Mouse (Mus musculus): Measurements from ENCODE around the gene Rprm. TPM values are rescaled to one million over a fixed set of nuclear protein-coding genes. Genes with fewer than 3 reads are reported as not detected.

Gene Rprm
- polyA plus RNA-seq, 1 experiment: not detected

- Histone ChIP-seq H3K36me3 (replicated peaks; ENCODE audit: low read length) (no peaks in the 10 kb centered on the region), H3K4me3 (replicated peaks) (peak overlapping the region; percentile 73), H3K4me1 (peaks cover 14% of the 10 kb centered on the region), H3K9me3 (no peaks in the 10 kb centered on the region), H3K27me3 (replicated peaks) (peaks cover 31% of the 10 kb centered on the region)
- TF ChIP-seq FLI1 (IDR thresholded peaks at IDR 0.05; ENCODE audit: low read length) (no peak), GATA1 (IDR thresholded peaks at IDR 0.05; ENCODE audit: borderline replicate concordance, low read length) (no peak)
Measured at GRCm38 (mm10) chr2:54083861-54084736, 1.3 kb downstream of the Rprm start.

GRCm38 (mm10) chr2:54078961-54079360 is 6.4 kb downstream of the Rprm start:
- no peaks in the 10 kb centered on the region for H3K4me1 ChIP-seq
- no peak overlapping the region for H3K4me3 ChIP-seq (replicated peaks)
- no peaks in the 10 kb centered on the region for H3K9me3 ChIP-seq
- peaks cover 6% of the 10 kb centered on the region for H3K27me3 ChIP-seq (replicated peaks)
- H3K36me3 ChIP-seq (replicated peaks; ENCODE audit: low read length): no peaks in the 10 kb centered on the region
- TF ChIP-seq FLI1 (IDR thresholded peaks at IDR 0.05; ENCODE audit: low read length) (no peak), GATA1 (IDR thresholded peaks at IDR 0.05; ENCODE audit: borderline replicate concordance, low read length) (no peak)

- H3K4me3 ChIP-seq (replicated peaks): no peak overlapping the region
- no peaks in the 10 kb centered on the region for H3K9me3 ChIP-seq
- no peak for TF ChIP-seq FLI1 (IDR thresholded peaks at IDR 0.05; ENCODE audit: low read length)
- no peak for TF ChIP-seq GATA1 (IDR thresholded peaks at IDR 0.05; ENCODE audit: borderline replicate concordance, low read length)
- H3K36me3 ChIP-seq (replicated peaks; ENCODE audit: low read length): no peaks in the 10 kb centered on the region
- no peaks in the 10 kb centered on the region for H3K27me3 ChIP-seq (replicated peaks)
- H3K4me1 ChIP-seq: no peaks in the 10 kb centered on the region
Measured at GRCm38 (mm10) chr2:54071526-54071925, 13.8 kb downstream of the Rprm start.

GRCm38 (mm10) chr2:54062421-54062820 is 22.9 kb downstream of the Rprm start:
- no peak for TF ChIP-seq FLI1 (IDR thresholded peaks at IDR 0.05; ENCODE audit: low read length)
- no peak for TF ChIP-seq GATA1 (IDR thresholded peaks at IDR 0.05; ENCODE audit: borderline replicate concordance, low read length)
- H3K4me3 ChIP-seq (replicated peaks): no peak overlapping the region
- H3K36me3 ChIP-seq (replicated peaks; ENCODE audit: low read length): no peaks in the 10 kb centered on the region
- no peaks in the 10 kb centered on the region for H3K27me3 ChIP-seq (replicated peaks)
- no peaks in the 10 kb centered on the region for H3K9me3 ChIP-seq
- no peaks in the 10 kb centered on the region for H3K4me1 ChIP-seq

GRCm38 (mm10) chr2:54061039-54061438 is 24.3 kb downstream of the Rprm start:
- H3K27me3 ChIP-seq (replicated peaks): no peaks in the 10 kb centered on the region
- H3K4me1 ChIP-seq: no peaks in the 10 kb centered on the region
- H3K9me3 ChIP-seq: no peaks in the 10 kb centered on the region
- H3K36me3 ChIP-seq (replicated peaks; ENCODE audit: low read length): no peaks in the 10 kb centered on the region
- H3K4me3 ChIP-seq (replicated peaks): no peak overlapping the region
- TF ChIP-seq GATA1 (IDR thresholded peaks at IDR 0.05; ENCODE audit: borderline replicate concordance, low read length): no peak
- TF ChIP-seq FLI1 (IDR thresholded peaks at IDR 0.05; ENCODE audit: low read length): no peak

Data from megakaryocyte, embryonic 14.5 days (primary cell).